24 mouse cellular contexts compared by ENCODE assay signal in genomic region chr4:152733017-152733416, GRCm38 (mm10).
"Had no signal": no experiment of that assay in that cellular context is flagged by ENCODE, and none has a peak within 500 bp of the region (broad histone marks: within the 10 kb centered on the region; RNA-seq: fewer than 3 reads in every experiment).

No protein-coding gene starts in this region.

- H3K9me3 ChIP-seq: heart, embryonic 13.5 days; heart, embryonic 15.5 days; hindbrain, embryonic 13.5 days; hindbrain, embryonic 15.5 days; kidney, embryonic 15.5 days; limb, embryonic 13.5 days had no signal

- H3K4me3 ChIP-seq: heart, embryonic 13.5 days; heart, embryonic 15.5 days; hindbrain, embryonic 13.5 days; hindbrain, embryonic 15.5 days; kidney, embryonic 15.5 days; limb, embryonic 13.5 days had no signal

- ATAC-seq: forebrain, embryonic 16.5 days; hindbrain, postnatal 0 days; intestine, embryonic 16.5 days had no signal

- H3K9ac ChIP-seq: heart, embryonic 13.5 days; heart, embryonic 15.5 days; hindbrain, embryonic 13.5 days; hindbrain, embryonic 15.5 days; kidney, embryonic 15.5 days; limb, embryonic 13.5 days had no signal

- H3K4me2 ChIP-seq: heart, embryonic 11.5 days; heart, embryonic 13.5 days; heart, embryonic 15.5 days; hindbrain, embryonic 13.5 days; hindbrain, embryonic 15.5 days; kidney, embryonic 15.5 days; limb, embryonic 13.5 days had no signal

- H3K36me3 ChIP-seq: heart, embryonic 13.5 days; heart, embryonic 15.5 days; hindbrain, embryonic 13.5 days; hindbrain, embryonic 15.5 days; kidney, embryonic 15.5 days; limb, embryonic 13.5 days had no signal

- H3K27me3 ChIP-seq: heart, embryonic 13.5 days; heart, embryonic 15.5 days; hindbrain, embryonic 15.5 days; kidney, embryonic 15.5 days had no signal

- H3K27ac ChIP-seq: heart, embryonic 13.5 days; heart, embryonic 15.5 days; hindbrain, embryonic 13.5 days; hindbrain, embryonic 15.5 days; hindbrain, postnatal 0 days; kidney, embryonic 15.5 days; kidney, postnatal 0 days; limb, embryonic 13.5 days had no signal

- DNase-seq: gastrocnemius, postnatal 14 days; gastrocnemius, postnatal 36 days; heart, adult 18-20 months; heart, postnatal 14 days; heart, postnatal 36 days; kidney, adult 11 months; kidney, adult 2 months; kidney, adult 9 months; kidney, postnatal 14 days; kidney, postnatal 36 days; layer of hippocampus, adult 9-11 months; layer of hippocampus, postnatal 36 days; left cerebral cortex, postnatal 4 days had no signal

- H3K4me1 ChIP-seq: heart, embryonic 13.5 days; heart, embryonic 15.5 days; hindbrain, embryonic 15.5 days; kidney, embryonic 15.5 days; limb, embryonic 13.5 days had no signal
